ENCODE assay signal across 26 mouse cellular contexts in the genomic region with DNA sequence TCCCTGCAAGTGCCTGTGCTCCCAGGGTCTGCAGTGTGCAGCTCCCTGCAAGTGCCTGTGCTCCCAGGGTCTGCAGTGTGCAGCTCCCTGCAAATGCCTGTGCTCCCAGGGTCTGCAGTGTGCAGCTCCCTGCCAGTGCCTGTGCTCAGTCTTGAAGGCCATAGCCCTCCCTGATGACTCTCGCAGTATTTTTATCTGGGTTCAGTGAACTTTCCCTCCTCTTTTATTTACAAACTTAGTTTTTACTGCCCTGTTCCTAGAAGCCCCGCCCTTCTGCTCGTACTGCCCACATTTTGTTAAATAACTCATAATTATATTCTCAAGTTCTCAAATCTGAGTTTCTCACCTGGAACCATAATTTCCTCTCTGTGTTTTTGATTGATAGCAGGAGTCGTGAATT. TPM values are rescaled to one million over a fixed set of nuclear protein-coding genes. Genes with fewer than 3 reads are reported as not detected.
DNase-seq lines count a peak whose midpoint lies in the region; ATAC-seq and TF ChIP-seq lines count a peak whose summit lies in the region.
"Had no signal": no experiment of that assay in that cellular context is flagged by ENCODE, and none has a peak within 500 bp of the region (broad histone marks: within the 10 kb centered on the region; RNA-seq: fewer than 3 reads in every experiment).

No protein-coding gene starts in this region.

- intact Hi-C loops in left cerebral cortex, postnatal 14 days (cut with DNase I): no loop called here

- H3K27me3 ChIP-seq in kidney, adult 2 months (replicated peaks; ENCODE audit: control insufficient read depth, insufficient read depth, low read length): no peaks in the 10 kb centered on the region
- no peaks in the 10 kb centered on the region for H3K27me3 ChIP-seq in neural tube, embryonic 11.5 days (ENCODE audit: control insufficient read depth, insufficient read depth, low read length)
- H3K27me3 ChIP-seq in intestine, embryonic 15.5 days (replicated peaks): no peaks in the 10 kb centered on the region
- H3K27me3 ChIP-seq: liver, embryonic 12.5 days had no signal

- no peak for TF ChIP-seq POLR2A in kidney, adult 2 months (IDR thresholded peaks at IDR 0.05; ENCODE audit: low read depth, low read length)

- no peaks in the 10 kb centered on the region for H3K36me3 ChIP-seq in kidney, adult 2 months (ENCODE audit: control insufficient read depth, insufficient read depth, low read length)
- H3K36me3 ChIP-seq in neural tube, embryonic 11.5 days (ENCODE audit: control insufficient read depth, insufficient read depth, low read length): no peaks in the 10 kb centered on the region
- no peaks in the 10 kb centered on the region for H3K36me3 ChIP-seq in intestine, embryonic 15.5 days
- H3K36me3 ChIP-seq: heart, embryonic 10.5 days; liver, embryonic 12.5 days; midbrain, embryonic 12.5 days had no signal

- no peak overlapping the region for H3K4me2 ChIP-seq in neural tube, embryonic 11.5 days (ENCODE audit: low read depth)
- no peak overlapping the region for H3K4me2 ChIP-seq in intestine, embryonic 15.5 days (replicated peaks)
- H3K4me2 ChIP-seq: liver, embryonic 12.5 days; lung, embryonic 14.5 days; midbrain, embryonic 12.5 days had no signal

- TF ChIP-seq CTCF in kidney, adult 2 months (conservative IDR thresholded peaks at IDR 0.05; ENCODE audit: insufficient read depth, insufficient read length, low read depth, low read length): no peak

- DNase-seq in kidney, adult 2 months: peak; percentile 15
- DNase-seq in kidney, postnatal 25 days: no peak
- DNase-seq in neural tube, embryonic 11.5 days (ENCODE audit: low spot score): no peak
- no peak for DNase-seq in neural tube, embryonic 10.5 days (ENCODE audit: extremely low spot score, low spot score)
- no peak for DNase-seq in left cerebral cortex, postnatal 14 days (ENCODE audit: low spot score in 2 of 2)
- DNase-seq: adrenal gland, postnatal 25 days; B cell, adult 2 months; cerebellum, adult 11-12 months; cerebellum, postnatal 14 days; gastrocnemius, postnatal 25 days; lung, embryonic 14.5 days; retina, postnatal 1 day; right cerebral cortex, postnatal 4 days; thymus, adult 2 months had no signal

- H3K4me1 ChIP-seq in kidney, adult 2 months (ENCODE audit: control insufficient read depth, insufficient read depth, low read length): no peaks in the 10 kb centered on the region
- peaks cover 22% of the 10 kb centered on the region for H3K4me1 ChIP-seq in neural tube, embryonic 11.5 days (ENCODE audit: control insufficient read depth, insufficient read depth, low read length)
- peaks cover 7% of the 10 kb centered on the region for H3K4me1 ChIP-seq in intestine, embryonic 15.5 days (replicated peaks)

- 60% methylated on average over 4 of the region's 4 CpGs for WGBS in kidney, adult 2 months
- 77% methylated on average over 4 of the region's 4 CpGs for WGBS in neural tube, embryonic 11.5 days
- 45% methylated on average over 4 of the region's 4 CpGs for WGBS in intestine, embryonic 15.5 days

- H3K9me3 ChIP-seq in neural tube, embryonic 11.5 days (ENCODE audit: control insufficient read depth, low read length): no peaks in the 10 kb centered on the region
- no peaks in the 10 kb centered on the region for H3K9me3 ChIP-seq in intestine, embryonic 15.5 days
- H3K9me3 ChIP-seq: heart, embryonic 10.5 days; liver, embryonic 12.5 days; midbrain, embryonic 12.5 days had no signal

- H3K4me3 ChIP-seq in kidney, adult 2 months (ENCODE audit: insufficient read depth, low read depth, low read length): no peak overlapping the region
- H3K4me3 ChIP-seq in neural tube, embryonic 11.5 days (ENCODE audit: low read depth, low read length): no peak overlapping the region
- no peak overlapping the region for H3K4me3 ChIP-seq in intestine, embryonic 15.5 days (replicated peaks)
- H3K4me3 ChIP-seq: heart, embryonic 10.5 days; left cerebral cortex, adult 2 months; liver, embryonic 12.5 days; midbrain, embryonic 12.5 days had no signal

- no peak overlapping the region for H3K9ac ChIP-seq in neural tube, embryonic 11.5 days (ENCODE audit: low read length)
- H3K9ac ChIP-seq in intestine, embryonic 15.5 days: no peak overlapping the region
- H3K9ac ChIP-seq: liver, embryonic 12.5 days; lung, embryonic 14.5 days; midbrain, embryonic 12.5 days had no signal

- ATAC-seq in neural tube, embryonic 11.5 days (ENCODE audit: insufficient read depth, low FRiP score, low TSS enrichment): no peak
- peak; percentile 81 for ATAC-seq in intestine, embryonic 15.5 days
- ATAC-seq in cerebellum, adult (ENCODE audit: insufficient number of reproducible peaks, low FRiP score, low TSS enrichment): no peak
- ATAC-seq: liver, embryonic 12.5 days had no signal

- H3K27ac ChIP-seq in kidney, adult 2 months (ENCODE audit: insufficient read depth, low read depth, low read length): no peak overlapping the region
- H3K27ac ChIP-seq in neural tube, embryonic 11.5 days (ENCODE audit: low read depth, low read length): 0 out of 2 replicates have a peak overlapping the region, but pooled peaks have one; percentile 34
- H3K27ac ChIP-seq in intestine, embryonic 15.5 days: 0 out of 2 replicates have a peak overlapping the region, but pooled peaks have one; percentile 27
- H3K27ac ChIP-seq: kidney, postnatal 0 days; left cerebral cortex, adult 2 months; liver, embryonic 12.5 days; macrophage; midbrain, embryonic 12.5 days had no signal

RNA-seq across cellular contexts. Expression of gene Sparcl1, which starts 10.4 kb away (rescaled TPM):
- polyA plus RNA-seq in kidney, adult 2 months (2012; rRNA removed): 31.6 and 36.4 TPM in 2 replicates
- 68.9 and 73.1 TPM in 2 replicates for polyA plus RNA-seq in neural tube, embryonic 11.5 days (2014; fragmentation: Nextera tagmentation; extraction: Ambion mirVana)
- polyA plus RNA-seq in intestine, embryonic 15.5 days (2015; fragmentation: Nextera tagmentation; extraction: Ambion mirVana): 185 and 198 TPM in 2 replicates
- 1,000 to 10,000 TPM; 1,229 to 1,307 TPM for total RNA-seq in left cerebral cortex, postnatal 14 days (2021)
- polyA plus RNA-seq: macrophage had no signal

RNA-seq across cellular contexts. Expression of gene Gm17660, which starts 25.8 kb away (rescaled TPM):
- not detected in 2 replicates for polyA plus RNA-seq in kidney, adult 2 months (2012; rRNA removed)
- not detected in 2 replicates for polyA plus RNA-seq in neural tube, embryonic 11.5 days (2014; fragmentation: Nextera tagmentation; extraction: Ambion mirVana)
- not detected in 2 replicates for polyA plus RNA-seq in intestine, embryonic 15.5 days (2015; fragmentation: Nextera tagmentation; extraction: Ambion mirVana)
- total RNA-seq in left cerebral cortex, postnatal 14 days (2021): not detected
- total RNA-seq: adrenal gland, postnatal 25 days; gastrocnemius, postnatal 25 days; left cerebral cortex, adult 2 months had no signal
- polyA plus RNA-seq: forebrain, embryonic 11.5 days; heart, embryonic 10.5 days; heart, postnatal 0 days; kidney, postnatal 0 days; limb, embryonic 11.5 days; liver, embryonic 12.5 days; lung, embryonic 14.5 days; macrophage; midbrain, embryonic 12.5 days; thymus, adult 2 months; urinary bladder, adult 2 months had no signal

RNA-seq across cellular contexts. Expression of gene Nudt9, which starts 57.1 kb away (rescaled TPM):
- 59.7 and 63.8 TPM in 2 replicates for polyA plus RNA-seq in kidney, adult 2 months (2012; rRNA removed)
- polyA plus RNA-seq in neural tube, embryonic 11.5 days (2014; fragmentation: Nextera tagmentation; extraction: Ambion mirVana): 76.3 and 78.2 TPM in 2 replicates
- 61.7 and 63.6 TPM in 2 replicates for polyA plus RNA-seq in intestine, embryonic 15.5 days (2015; fragmentation: Nextera tagmentation; extraction: Ambion mirVana)
- total RNA-seq in left cerebral cortex, postnatal 14 days (2021): 10 to 100 TPM; 56.4 to 61.9 TPM
